Mouse (Mus musculus) ES-Bruce4 (cell line): ENCODE measurements around the gene Slc25a29. TPM values are rescaled to one million over a fixed set of nuclear protein-coding genes. Genes with fewer than 3 reads are reported as not detected.

ENCODE experiments used
- H3K27ac ChIP-seq: 2 replicates; pipeline ENCODE4 v1.5.1; 2012; ENCODE audit warnings: low read length, inconsistent platforms; ENCODE audit not compliant: insufficient read depth
- H3K27me3 ChIP-seq: 2 replicates; pipeline ENCODE4 v1.6.1; 2012; ENCODE audit warnings: mild to moderate bottlenecking, low read length, inconsistent platforms; ENCODE audit not compliant: control insufficient read depth, poor library complexity, insufficient read depth, severe bottlenecking
- H3K36me3 ChIP-seq: 2 replicates; pipeline ENCODE4 v1.6.1; 2012; ENCODE audit warnings: inconsistent platforms, mild to moderate bottlenecking, low read length, moderate library complexity; ENCODE audit not compliant: control insufficient read depth, poor library complexity, insufficient read depth, severe bottlenecking
- H3K4me1 ChIP-seq: one replicate; pipeline ENCODE4 v1.8.1; 2011; ENCODE audit warnings: low read length; ENCODE audit not compliant: control insufficient read depth, insufficient read depth
- H3K4me3 ChIP-seq: 2 replicates; pipeline ENCODE4 v1.5.1; 2011; ENCODE audit warnings: low read depth, mild to moderate bottlenecking, low read length
- H3K9ac ChIP-seq: 2 replicates; pipeline ENCODE4 v1.6.1; 2012; ENCODE audit warnings: low read depth, mild to moderate bottlenecking, inconsistent platforms; ENCODE audit not compliant: poor library complexity, severe bottlenecking
- H3K9me3 ChIP-seq: replicated peaks from 2 replicates; pipeline ENCODE4 v1.6.1; 2012; ENCODE audit warnings: mild to moderate bottlenecking, low read length, inconsistent platforms; ENCODE audit not compliant: control insufficient read depth, poor library complexity, insufficient read depth, severe bottlenecking
- CTCF ChIP-seq: IDR thresholded peaks from one replicate; pipeline ENCODE4 v1.8.1; 2011; ENCODE audit warnings: low read depth, low read length
- EP300 ChIP-seq: IDR thresholded peaks from 2 replicates; pipeline ENCODE4 v1.6.1; 2011; ENCODE audit warnings: low read depth, low read length; ENCODE audit not compliant: insufficient read depth
- POLR2A ChIP-seq: IDR thresholded peaks from one replicate; pipeline ENCODE4 v1.8.1; 2011; ENCODE audit warnings: low read length; ENCODE audit not compliant: insufficient read depth
- polyA plus RNA-seq: library from polyadenylated mRNA; stranded (reverse); fragments of >200 nt; gene quantifications from 2 replicates; pipeline ENCODE4 v1.2.4, GENCODE M21; 2011; ENCODE audit warnings: low read depth; ENCODE audit not compliant: missing spikeins, insufficient read depth, insufficient read length

Slc25a29 gene
- polyA plus RNA-seq, 1 experiment: 0.51 TPM

GRCm38 (mm10) chr12:108816569-108816968, 19.1 kb downstream of the Slc25a29 start:
- peaks cover 38% of the 10 kb centered on the region for H3K36me3 ChIP-seq
- H3K4me1 ChIP-seq: no peaks in the 10 kb centered on the region
- no peak overlapping the region for H3K27ac ChIP-seq
- H3K9ac ChIP-seq: no peak overlapping the region
- H3K4me3 ChIP-seq: no peak overlapping the region
- TF ChIP-seq POLR2A: no peak
- TF ChIP-seq CTCF: no peak
- TF ChIP-seq EP300: no peak
- no peaks in the 10 kb centered on the region for H3K27me3 ChIP-seq
- H3K9me3 ChIP-seq: no peaks in the 10 kb centered on the region

- TF ChIP-seq CTCF (no peak), EP300 (no peak), POLR2A (no peak)
- H3K36me3 ChIP-seq: peaks cover 47% of the 10 kb centered on the region
These were observed 21.2 kb downstream of the Slc25a29 start for GRCm38 (mm10) chr12:108814470-108814869.

GRCm38 (mm10) chr12:108812463-108812862, 23.2 kb downstream of the Slc25a29 start:
- TF ChIP-seq EP300 (no peak), POLR2A (no peak)
- no peak overlapping the region for H3K9ac ChIP-seq
- no peaks in the 10 kb centered on the region for H3K4me1 ChIP-seq
- H3K4me3 ChIP-seq: no peak overlapping the region
- H3K9me3 ChIP-seq: no peaks in the 10 kb centered on the region
- peaks cover 64% of the 10 kb centered on the region for H3K36me3 ChIP-seq
- no peaks in the 10 kb centered on the region for H3K27me3 ChIP-seq
- no peak overlapping the region for H3K27ac ChIP-seq

More at GRCm38 (mm10) chr12:108814470-108814869, 21.2 kb downstream of the Slc25a29 start:
- no peaks in the 10 kb centered on the region for H3K27me3 ChIP-seq
- no peak overlapping the region for H3K9ac ChIP-seq
- H3K9me3 ChIP-seq: no peaks in the 10 kb centered on the region
- no peak overlapping the region for H3K27ac ChIP-seq
- no peaks in the 10 kb centered on the region for H3K4me1 ChIP-seq
- no peak overlapping the region for H3K4me3 ChIP-seq

- H3K9ac ChIP-seq: no peak overlapping the region
- H3K27ac ChIP-seq: no peak overlapping the region
- H3K27me3 ChIP-seq: no peaks in the 10 kb centered on the region
- H3K4me1 ChIP-seq: no peaks in the 10 kb centered on the region
- TF ChIP-seq CTCF: no peak
- TF ChIP-seq EP300: no peak
- no peak for TF ChIP-seq POLR2A
- H3K4me3 ChIP-seq: no peak overlapping the region
- peaks cover 68% of the 10 kb centered on the region for H3K36me3 ChIP-seq
- H3K9me3 ChIP-seq: no peaks in the 10 kb centered on the region
These were observed 24.6 kb downstream of the Slc25a29 start for GRCm38 (mm10) chr12:108811133-108811532.

- Histone ChIP-seq H3K9me3 (no peaks in the 10 kb centered on the region), H3K4me3 (no peak overlapping the region), H3K4me1 (no peaks in the 10 kb centered on the region), H3K36me3 (peaks cover 69% of the 10 kb centered on the region), H3K27ac (no peak overlapping the region), H3K27me3 (no peaks in the 10 kb centered on the region), H3K9ac (no peak overlapping the region)
- no peak for TF ChIP-seq EP300
- TF ChIP-seq POLR2A: no peak
- TF ChIP-seq CTCF: no peak
These were observed 25.4 kb downstream of the Slc25a29 start for GRCm38 (mm10) chr12:108810309-108810708.

GRCm38 (mm10) chr12:108809771-108810170, 25.9 kb downstream of the Slc25a29 start:
- peaks cover 64% of the 10 kb centered on the region for H3K36me3 ChIP-seq
- TF ChIP-seq POLR2A (no peak), CTCF (no peak), EP300 (no peak)
- H3K9me3 ChIP-seq: no peaks in the 10 kb centered on the region
- H3K4me1 ChIP-seq: no peaks in the 10 kb centered on the region
- no peak overlapping the region for H3K4me3 ChIP-seq
- no peak overlapping the region for H3K9ac ChIP-seq
- no peaks in the 10 kb centered on the region for H3K27me3 ChIP-seq
- no peak overlapping the region for H3K27ac ChIP-seq
